8 mouse cellular contexts compared by ENCODE assay signal in genomic region chr7:127935028-127935722, GRCm38 (mm10). TPM values are rescaled to one million over a fixed set of nuclear protein-coding genes. Genes with fewer than 3 reads are reported as not detected.
DNase-seq lines count a peak whose midpoint lies in the region; ATAC-seq and TF ChIP-seq lines count a peak whose summit lies in the region.

No protein-coding gene starts in this region.

- no peak overlapping the region for H3K27ac ChIP-seq in CH12.LX (ENCODE audit: insufficient read depth, low read depth)
- peak overlapping the region; percentile 89 for H3K27ac ChIP-seq in forebrain, embryonic 10.5 days
- peak overlapping the region; percentile 70 for H3K27ac ChIP-seq in heart, embryonic 15.5 days
- peak overlapping the region; percentile 41; the same call in 1 of the 2 replicates for H3K27ac ChIP-seq in liver, embryonic 13.5 days
- peak overlapping the region; percentile 83; the same call in 1 of the 2 replicates for H3K27ac ChIP-seq in stomach, embryonic 14.5 days (ENCODE audit: low read length)

- 7% methylated on average over 32 of the region's 32 CpGs for WGBS in forebrain, embryonic 10.5 days
- WGBS in heart, embryonic 15.5 days, result 7% methylated on average over 32 of the region's 32 CpGs
- 7% methylated on average over 32 of the region's 32 CpGs for WGBS in liver, embryonic 13.5 days (ENCODE audit: insufficient replicate concordance)
- 6% methylated on average over 32 of the region's 32 CpGs for WGBS in stomach, embryonic 14.5 days

- no peaks in the 10 kb centered on the region for H3K79me2 ChIP-seq in CH12.LX (replicated peaks; ENCODE audit: control insufficient read depth, extremely low read depth, insufficient read depth, poor library complexity, severe bottlenecking)

- H3K36me3 ChIP-seq in CH12.LX (replicated peaks in 1 of 2; ENCODE audit: control insufficient read depth in 1 of 2, insufficient read depth in 1 of 2, low read length in 1 of 2), result no peaks in the 10 kb centered on the region
- H3K36me3 ChIP-seq in forebrain, embryonic 10.5 days (replicated peaks), result no peaks in the 10 kb centered on the region
- H3K36me3 ChIP-seq in heart, embryonic 15.5 days, result no peaks in the 10 kb centered on the region
- no peaks in the 10 kb centered on the region for H3K36me3 ChIP-seq in liver, embryonic 13.5 days
- H3K36me3 ChIP-seq in stomach, embryonic 14.5 days (ENCODE audit: control insufficient read depth, insufficient read depth, low read length), result no peaks in the 10 kb centered on the region

- peaks cover 8 to 40% of the 10 kb centered on the region in 2 experiments for H3K4me1 ChIP-seq in CH12.LX (ENCODE audit: control insufficient read depth in 1 of 2, insufficient read depth in 2 of 2)
- H3K4me1 ChIP-seq in forebrain, embryonic 10.5 days, result peaks cover 54% of the 10 kb centered on the region
- H3K4me1 ChIP-seq in heart, embryonic 15.5 days (replicated peaks), result peaks cover 15% of the 10 kb centered on the region
- peaks cover 53% of the 10 kb centered on the region for H3K4me1 ChIP-seq in liver, embryonic 13.5 days (replicated peaks)
- peaks cover 29% of the 10 kb centered on the region for H3K4me1 ChIP-seq in stomach, embryonic 14.5 days (ENCODE audit: control insufficient read depth, insufficient read depth, low read length)

- peak; percentile 91 for TF ChIP-seq POLR2A in CH12.LX (IDR thresholded peaks at IDR 0.05; ENCODE audit: low read depth, low read length)

- dilution Hi-C loops in CH12.LX (cut with MboI; ENCODE audit: extremely low pct_ligation_motif_present, extremely low pct_unique_long_range_greater_than_20kb, low sequenced_read_pairs), result no loop called here

- TF ChIP-seq RAD21 in CH12.LX (IDR thresholded peaks at IDR 0.05; ENCODE audit: low read depth, low read length), result peak; percentile 89

- peaks cover 10% of the 10 kb centered on the region for H3K27me3 ChIP-seq in CH12.LX (replicated peaks)
- H3K27me3 ChIP-seq in forebrain, embryonic 10.5 days (ENCODE audit: poor library complexity, severe bottlenecking), result peaks cover 14% of the 10 kb centered on the region
- peaks cover 5% of the 10 kb centered on the region; the same call in 1 of the 2 replicates for H3K27me3 ChIP-seq in heart, embryonic 15.5 days
- H3K27me3 ChIP-seq in liver, embryonic 13.5 days, result no peaks in the 10 kb centered on the region; the same call in 1 of the 2 replicates
- no peaks in the 10 kb centered on the region for H3K27me3 ChIP-seq in stomach, embryonic 14.5 days (ENCODE audit: control insufficient read depth, insufficient read depth, low read length)

- TF ChIP-seq EP300 in CH12.LX (IDR thresholded peaks at IDR 0.05; ENCODE audit: low read length), result no peak

- peak; percentile 97 for DNase-seq in CH12.LX (ENCODE audit: extremely low read depth)
- peak; percentile 92 for DNase-seq in c-Kit-positive CD71-negative TER-119-negative erythroid progenitor cells, embryonic 14.5 days (ENCODE audit: low read depth)
- DNase-seq in forebrain, embryonic 10.5 days (ENCODE audit: extremely low spot score, low spot score), result peak; percentile 95
- DNase-seq in kidney, postnatal 14 days, result peak; percentile 97
- peak; percentile 94 for DNase-seq in liver, embryonic 13.5 days
- peak; percentile 90 to 94 for DNase-seq in natural killer cell, adult 2 months (ENCODE audit: low spot score in 2 of 2)

- peak; percentile 94 for ATAC-seq in heart, embryonic 15.5 days (replicated peaks; ENCODE audit: insufficient number of reproducible peaks, insufficient read depth, low FRiP score, low read depth)
- peak; percentile 93 for ATAC-seq in liver, embryonic 13.5 days (ENCODE audit: low read depth)
- ATAC-seq in stomach, embryonic 14.5 days (ENCODE audit: insufficient number of reproducible peaks, insufficient read depth, low FRiP score, low read depth), result peak; percentile 92

- H3K9ac ChIP-seq in CH12.LX (ENCODE audit: insufficient read depth, low read depth), result peak overlapping the region; percentile 69
- peak overlapping the region; percentile 88 for H3K9ac ChIP-seq in heart, embryonic 15.5 days
- peak overlapping the region; percentile 86 for H3K9ac ChIP-seq in liver, embryonic 13.5 days
- peak overlapping the region; percentile 69 for H3K9ac ChIP-seq in stomach, embryonic 14.5 days (replicated peaks; ENCODE audit: low read depth, low read length)

- H3K4me3 ChIP-seq in CH12.LX (replicated peaks in 1 of 3; ENCODE audit: low read depth in 2 of 3, low read length in 2 of 3, poor library complexity in 1 of 3), result peak overlapping the region; percentile 58 to 74 (median 59)
- H3K4me3 ChIP-seq in forebrain, embryonic 10.5 days, result peak overlapping the region; percentile 93
- H3K4me3 ChIP-seq in heart, embryonic 15.5 days, result peak overlapping the region; percentile 85
- peak overlapping the region; percentile 77 for H3K4me3 ChIP-seq in liver, embryonic 13.5 days (replicated peaks)
- H3K4me3 ChIP-seq in stomach, embryonic 14.5 days (ENCODE audit: low read depth, low read length), result peak overlapping the region; percentile 63

- H3K4me2 ChIP-seq in CH12.LX (ENCODE audit: insufficient read depth, low read depth, poor library complexity, severe bottlenecking), result peak overlapping the region; percentile 82
- H3K4me2 ChIP-seq in heart, embryonic 15.5 days, result peak overlapping the region; percentile 97
- H3K4me2 ChIP-seq in liver, embryonic 13.5 days, result peak overlapping the region; percentile 100
- H3K4me2 ChIP-seq in stomach, embryonic 14.5 days (replicated peaks; ENCODE audit: low read depth, low read length), result peak overlapping the region; percentile 97

- in situ Hi-C loops in CH12.LX (cut with MboI; ENCODE audit: low pct_ligation_motif_present, low pct_unique_long_range_greater_than_20kb, low sequenced_read_pairs), result no loop called here

- no peaks in the 10 kb centered on the region for H3K9me3 ChIP-seq in CH12.LX (replicated peaks; ENCODE audit: low read length)
- H3K9me3 ChIP-seq in forebrain, embryonic 10.5 days, result no peaks in the 10 kb centered on the region
- H3K9me3 ChIP-seq in heart, embryonic 15.5 days (replicated peaks), result no peaks in the 10 kb centered on the region
- no peaks in the 10 kb centered on the region for H3K9me3 ChIP-seq in liver, embryonic 13.5 days (replicated peaks)
- H3K9me3 ChIP-seq in stomach, embryonic 14.5 days (ENCODE audit: control insufficient read depth, low read depth, low read length), result no peaks in the 10 kb centered on the region

- peak; percentile 34 to 96; a peak in 2 of 4 replicates for TF ChIP-seq CTCF in CH12.LX (conservative IDR thresholded peaks at IDR 0.05 in 1 of 2, IDR thresholded peaks at IDR 0.05 in 1 of 2; ENCODE audit: low read depth in 2 of 2, low read length in 2 of 2)

TF ChIP-seq in CH12.LX, 34 proteins besides CTCF, POLR2A, EP300 and RAD21 (continues in another document):
- TF ChIP-seq SIN3A (IDR thresholded peaks at IDR 0.05; ENCODE audit: low read length), result peak; percentile 96
- TF ChIP-seq MAFK (IDR thresholded peaks at IDR 0.05; ENCODE audit: insufficient replicate concordance, low read length), result no peak
- 0 out of 2 replicates have a peak, but pooled peaks have one; percentile 64 for TF ChIP-seq KAT2A (IDR thresholded peaks at IDR 0.05; ENCODE audit: insufficient replicate concordance, low read length)

RNA-seq across cellular contexts. Expression of gene Prss8, which starts 5.3 kb away (rescaled TPM):
- total RNA-seq in CH12.LX (2012; rRNA removed), result 0.08 TPM in 1 of 2 replicates, not detected in the other
- not detected in 2 replicates for total RNA-seq in CH12.LX (2014; rRNA removed)
- polyA plus RNA-seq in CH12.LX (2012; ENCODE audit: insufficient read length, low read depth), result not detected in 2 replicates
- polyA plus RNA-seq in forebrain, embryonic 10.5 days (2016; fragmentation: Nextera tagmentation; extraction: Ambion mirVana), result 5.0 and 5.9 TPM in 2 replicates
- polyA plus RNA-seq in heart, embryonic 15.5 days (2015; fragmentation: Nextera tagmentation; extraction: Ambion mirVana), result 1.9 and 6.0 TPM in 2 replicates
- polyA plus RNA-seq in liver, embryonic 13.5 days (2015; fragmentation: Nextera tagmentation; extraction: Ambion mirVana), result 5.8 and 6.4 TPM in 2 replicates
- polyA plus RNA-seq in stomach, embryonic 14.5 days (2014; fragmentation: Nextera tagmentation; extraction: Ambion mirVana), result 48.2 and 55.5 TPM in 2 replicates

RNA-seq across cellular contexts. Expression of gene Prss36, which starts 11.3 kb away (rescaled TPM):
- total RNA-seq in CH12.LX (2012; rRNA removed) (5.2 and 7.7 TPM in 2 replicates), CH12.LX (2014; rRNA removed) (6.6 and 8.3 TPM in 2 replicates)
- 6.1 and 7.8 TPM in 2 replicates for polyA plus RNA-seq in CH12.LX (2012; ENCODE audit: insufficient read length, low read depth)
- polyA plus RNA-seq in forebrain, embryonic 10.5 days (2016; fragmentation: Nextera tagmentation; extraction: Ambion mirVana), result 11.5 and 12.5 TPM in 2 replicates
- 7.9 and 10.0 TPM in 2 replicates for polyA plus RNA-seq in heart, embryonic 15.5 days (2015; fragmentation: Nextera tagmentation; extraction: Ambion mirVana)
- polyA plus RNA-seq in liver, embryonic 13.5 days (2015; fragmentation: Nextera tagmentation; extraction: Ambion mirVana), result 4.0 and 4.1 TPM in 2 replicates
- polyA plus RNA-seq in stomach, embryonic 14.5 days (2014; fragmentation: Nextera tagmentation; extraction: Ambion mirVana), result 8.2 and 8.5 TPM in 2 replicates

RNA-seq across cellular contexts. Expression of gene Kat8, which starts 22.9 kb away (rescaled TPM):
- total RNA-seq in CH12.LX (2012; rRNA removed), result 24.3 and 30.3 TPM in 2 replicates
- total RNA-seq in CH12.LX (2014; rRNA removed), result 22.9 and 24.0 TPM in 2 replicates
- polyA plus RNA-seq in CH12.LX (2012; ENCODE audit: insufficient read length, low read depth), result 17.5 and 18.0 TPM in 2 replicates
- 47.4 and 49.0 TPM in 2 replicates for polyA plus RNA-seq in forebrain, embryonic 10.5 days (2016; fragmentation: Nextera tagmentation; extraction: Ambion mirVana)
- polyA plus RNA-seq in heart, embryonic 15.5 days (2015; fragmentation: Nextera tagmentation; extraction: Ambion mirVana), result 23.5 and 27.6 TPM in 2 replicates
- 20.5 and 22.7 TPM in 2 replicates for polyA plus RNA-seq in liver, embryonic 13.5 days (2015; fragmentation: Nextera tagmentation; extraction: Ambion mirVana)
- polyA plus RNA-seq in stomach, embryonic 14.5 days (2014; fragmentation: Nextera tagmentation; extraction: Ambion mirVana), result 40.3 and 43.0 TPM in 2 replicates

RNA-seq across cellular contexts. Expression of gene Bckdk, which starts 31.3 kb away (rescaled TPM):
- 37.1 and 38.4 TPM in 2 replicates for total RNA-seq in CH12.LX (2012; rRNA removed)
- 54.9 and 61.8 TPM in 2 replicates for total RNA-seq in CH12.LX (2014; rRNA removed)
- polyA plus RNA-seq in CH12.LX (2012; ENCODE audit: insufficient read length, low read depth), result 60.0 and 62.7 TPM in 2 replicates
- 130 and 140 TPM in 2 replicates for polyA plus RNA-seq in forebrain, embryonic 10.5 days (2016; fragmentation: Nextera tagmentation; extraction: Ambion mirVana)
- 122 and 145 TPM in 2 replicates for polyA plus RNA-seq in heart, embryonic 15.5 days (2015; fragmentation: Nextera tagmentation; extraction: Ambion mirVana)
- polyA plus RNA-seq in liver, embryonic 13.5 days (2015; fragmentation: Nextera tagmentation; extraction: Ambion mirVana), result 64.4 and 70.0 TPM in 2 replicates
- 152 TPM in 2 replicates for polyA plus RNA-seq in stomach, embryonic 14.5 days (2014; fragmentation: Nextera tagmentation; extraction: Ambion mirVana)

RNA-seq across cellular contexts. Expression of gene Fus, which starts 32.1 kb away (rescaled TPM):
- total RNA-seq in CH12.LX (2012; rRNA removed), result 57.7 and 61.8 TPM in 2 replicates
- 28.0 and 39.2 TPM in 2 replicates for total RNA-seq in CH12.LX (2014; rRNA removed)
- 832 and 848 TPM in 2 replicates for polyA plus RNA-seq in CH12.LX (2012; ENCODE audit: insufficient read length, low read depth)
- 362 and 407 TPM in 2 replicates for polyA plus RNA-seq in forebrain, embryonic 10.5 days (2016; fragmentation: Nextera tagmentation; extraction: Ambion mirVana)
- 254 and 307 TPM in 2 replicates for polyA plus RNA-seq in heart, embryonic 15.5 days (2015; fragmentation: Nextera tagmentation; extraction: Ambion mirVana)
- polyA plus RNA-seq in liver, embryonic 13.5 days (2015; fragmentation: Nextera tagmentation; extraction: Ambion mirVana), result 160 and 170 TPM in 2 replicates
- 71.4 and 72.4 TPM in 2 replicates for polyA plus RNA-seq in stomach, embryonic 14.5 days (2014; fragmentation: Nextera tagmentation; extraction: Ambion mirVana)
